Mouse (Mus musculus) stomach, postnatal 0 days (tissue): Measurements from ENCODE around the gene Nck1.

Source experiments
- CTCF ChIP-seq: IDR thresholded peaks from 2 replicates; pipeline ENCODE4 v1.5.1; 2016; ENCODE audit warnings: antibody characterized with exemption, low read depth, mild to moderate bottlenecking, moderate library complexity
- EP300 ChIP-seq: optimal IDR thresholded peaks from 2 replicates; pipeline ENCODE3; 2016; ENCODE audit warnings: antibody characterized with exemption

- TF ChIP-seq CTCF (peak; percentile 91), EP300 (no peak)
Observed at GRCm38 (mm10) chr9:100520586-100520985, 25.3 kb downstream of the Nck1 start.
